Mouse (Mus musculus): ENCODE data around the gene Rubcn. TPM values are rescaled to one million over a fixed set of nuclear protein-coding genes. Genes with fewer than 3 reads are reported as not detected.

The Rubcn gene
- polyA plus RNA-seq, 1 experiment from 2014 or later: 24.2 TPM

DNA sequence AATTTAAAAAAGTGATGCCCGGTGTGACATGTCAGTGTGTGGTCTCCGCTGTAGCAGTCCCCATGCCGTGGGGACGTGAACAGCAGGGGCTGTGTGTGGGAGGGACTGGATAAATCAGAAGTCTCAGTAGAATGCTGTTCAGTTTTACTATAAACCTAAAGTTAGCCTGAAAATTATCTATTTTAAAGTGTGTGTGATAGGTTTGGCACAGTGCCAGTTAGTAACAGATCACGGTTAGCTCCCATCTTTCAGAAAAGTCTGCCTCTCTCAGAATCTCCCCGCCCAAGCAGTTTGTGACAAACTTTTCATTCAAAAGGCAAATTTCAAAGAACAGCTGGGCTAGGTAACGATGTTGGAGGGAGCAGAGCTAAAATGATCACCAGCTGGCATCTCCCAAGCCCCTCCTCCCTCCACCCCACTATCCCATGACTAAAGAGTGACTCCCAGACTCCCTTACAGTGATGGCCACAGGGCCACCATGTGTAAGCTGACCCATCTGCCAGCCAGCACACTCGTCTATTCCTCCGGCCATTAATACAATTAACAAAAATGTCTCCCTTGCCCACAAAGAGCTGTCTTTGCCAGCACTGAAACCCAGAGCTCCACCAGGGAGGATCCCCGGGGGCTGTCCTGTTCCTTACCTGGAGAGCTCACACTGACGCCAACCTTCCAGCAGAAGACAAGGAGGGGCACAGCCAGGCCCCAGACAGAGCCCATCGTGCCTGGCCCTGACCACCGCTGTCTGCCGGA lies 80.7 kb downstream of the Rubcn start:
- Histone ChIP-seq H3K4me3 (no peak overlapping the region), H3K4me1 (peaks cover 30% of the 10 kb centered on the region), H3K27me3 (replicated peaks) (peaks cover 8% of the 10 kb centered on the region; the same call in 1 of the 2 replicates), H3K36me3 (no peaks in the 10 kb centered on the region), H3K4me2 (no peak overlapping the region), H3K27ac (replicated peaks) (no peak overlapping the region), H3K9ac (no peak overlapping the region), H3K9me3 (no peaks in the 10 kb centered on the region; the same call in 1 of the 2 replicates)
- WGBS: 69% methylated on average over 14 of the region's 14 CpGs
- ATAC-seq (ENCODE audit: extremely low read depth, insufficient number of reproducible peaks, low FRiP score, low TSS enrichment): no peak; the same call in 1 of the 2 replicates

DNA sequence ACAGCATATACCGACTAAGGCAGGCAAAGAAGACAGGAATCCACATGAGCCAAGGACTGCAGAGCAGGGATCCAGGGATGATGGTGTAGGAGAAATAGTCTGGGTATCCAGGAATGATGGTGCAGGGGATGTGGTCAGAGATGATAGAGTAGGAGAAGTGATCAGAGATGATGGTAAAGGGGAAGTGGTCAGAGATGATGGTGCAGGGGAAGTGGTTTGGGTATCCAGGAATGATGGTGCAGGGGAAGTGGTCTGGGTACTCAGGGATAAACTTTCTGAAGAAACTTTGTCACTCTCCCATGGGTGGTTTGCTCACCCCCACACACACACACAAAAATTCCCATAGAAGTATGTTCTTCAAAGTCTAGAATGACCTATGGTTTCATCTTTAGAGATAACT lies 82.4 kb downstream of the Rubcn start:
- H3K9me3 ChIP-seq: no peaks in the 10 kb centered on the region; the same call in 1 of the 2 replicates
- no peak overlapping the region for H3K27ac ChIP-seq (replicated peaks)
- H3K9ac ChIP-seq: no peak overlapping the region
- no peak for ATAC-seq (ENCODE audit: extremely low read depth, insufficient number of reproducible peaks, low FRiP score, low TSS enrichment)
- no peaks in the 10 kb centered on the region for H3K36me3 ChIP-seq
- no peak overlapping the region for H3K4me3 ChIP-seq
- no peak overlapping the region for H3K4me2 ChIP-seq
- peaks cover 24% of the 10 kb centered on the region for H3K4me1 ChIP-seq
- H3K27me3 ChIP-seq (replicated peaks): peaks cover 8% of the 10 kb centered on the region; the same call in 1 of the 2 replicates
- WGBS: 72% methylated on average over 1 of the region's 1 CpGs

DNA sequence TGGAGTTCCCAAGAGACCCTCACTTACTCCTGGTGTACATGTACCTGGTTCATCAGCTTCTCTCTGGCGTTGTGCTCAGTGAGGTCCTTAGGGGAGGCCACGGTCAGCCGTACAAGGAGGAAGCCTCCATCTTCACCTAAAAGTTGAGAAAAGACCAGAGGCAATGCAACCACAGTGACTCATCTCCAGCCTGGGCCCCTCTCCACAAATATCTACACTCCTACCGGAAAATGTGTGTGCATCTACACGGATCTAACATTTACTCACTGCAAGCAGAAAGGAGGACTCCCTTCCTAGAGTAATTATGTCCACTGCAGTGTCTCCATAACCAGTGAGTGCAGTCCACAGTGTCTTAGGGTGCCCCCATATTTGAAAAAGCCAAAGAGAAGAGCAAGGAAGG lies 87.5 kb downstream of the Rubcn start:
- no peak for ATAC-seq (ENCODE audit: extremely low read depth, insufficient number of reproducible peaks, low FRiP score, low TSS enrichment)
- H3K4me1 ChIP-seq: peaks cover 10% of the 10 kb centered on the region
- H3K4me3 ChIP-seq: no peak overlapping the region
- no peak overlapping the region for H3K27ac ChIP-seq (replicated peaks)
- no peak overlapping the region for H3K9ac ChIP-seq
- no peaks in the 10 kb centered on the region for H3K36me3 ChIP-seq
- H3K27me3 ChIP-seq (replicated peaks): no peaks in the 10 kb centered on the region; the same call in 1 of the 2 replicates
- H3K4me2 ChIP-seq: no peak overlapping the region
- H3K9me3 ChIP-seq: no peaks in the 10 kb centered on the region
- 87% methylated on average over 5 of the region's 5 CpGs for WGBS

DNA sequence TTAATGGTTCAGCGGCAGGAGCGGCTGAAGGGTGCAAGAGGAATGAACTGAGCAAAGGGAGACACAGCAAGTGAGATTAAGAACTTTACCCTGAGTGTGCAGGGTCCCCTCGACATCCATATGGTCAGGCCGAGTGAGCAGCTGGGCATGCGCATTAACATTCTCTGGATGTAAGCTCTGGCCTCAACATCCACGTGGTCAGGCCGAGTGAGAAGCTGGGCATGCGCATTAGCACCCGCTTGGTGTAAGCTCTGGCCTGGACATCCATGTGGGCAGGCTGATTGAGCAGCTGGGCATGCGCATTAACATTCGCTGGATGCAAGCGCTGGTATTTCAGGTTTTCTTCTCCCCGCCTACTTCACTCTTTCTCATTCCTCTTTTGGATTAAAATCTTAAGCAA lies 92.7 kb downstream of the Rubcn start:
- WGBS: 77% methylated on average over 13 of the region's 13 CpGs
- no peak for ATAC-seq (ENCODE audit: extremely low read depth, insufficient number of reproducible peaks, low FRiP score, low TSS enrichment)
- Histone ChIP-seq H3K9me3 (no peaks in the 10 kb centered on the region), H3K27ac (replicated peaks) (no peak overlapping the region), H3K4me3 (no peak overlapping the region), H3K9ac (no peak overlapping the region), H3K4me2 (no peak overlapping the region), H3K27me3 (replicated peaks) (no peaks in the 10 kb centered on the region), H3K36me3 (no peaks in the 10 kb centered on the region), H3K4me1 (no peaks in the 10 kb centered on the region)

DNA sequence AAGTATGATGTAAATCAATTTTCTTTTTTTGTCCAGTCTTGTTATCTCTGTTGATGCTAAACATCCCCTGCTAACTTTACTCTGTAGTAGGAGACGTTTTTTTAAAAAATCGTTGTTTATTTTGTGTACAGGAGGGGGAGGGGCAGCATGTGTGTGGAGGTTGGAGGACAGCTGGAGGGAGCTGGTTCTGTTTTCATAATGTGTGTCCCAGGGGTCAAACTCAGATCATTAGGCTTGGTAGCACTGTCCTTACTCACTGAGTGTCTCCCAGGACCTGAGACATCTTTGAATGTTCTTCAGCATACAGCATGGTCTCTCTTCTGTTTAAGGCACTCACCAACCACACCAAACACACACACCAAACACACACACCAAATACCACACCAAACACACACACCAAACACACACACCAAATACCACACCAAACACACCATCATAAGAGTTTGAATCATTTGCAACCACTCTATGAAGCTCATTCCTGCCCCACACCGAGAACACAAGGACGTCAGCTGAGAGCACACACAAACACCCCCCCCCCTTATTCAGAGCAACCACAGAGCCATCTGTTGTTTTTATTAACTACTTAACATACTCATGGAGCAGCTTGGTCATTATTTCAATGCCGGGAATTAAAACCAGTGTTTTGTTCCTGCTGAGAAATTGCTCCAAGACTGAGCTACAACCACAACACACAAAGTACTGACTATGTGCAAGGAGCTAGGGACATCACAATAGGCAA lies 94.1 kb downstream of the Rubcn start:
- no peak overlapping the region for H3K4me2 ChIP-seq
- H3K9me3 ChIP-seq: no peaks in the 10 kb centered on the region
- no peak overlapping the region for H3K9ac ChIP-seq
- H3K36me3 ChIP-seq: no peaks in the 10 kb centered on the region
- no peak overlapping the region for H3K27ac ChIP-seq (replicated peaks)
- no peaks in the 10 kb centered on the region for H3K27me3 ChIP-seq (replicated peaks)
- no peak overlapping the region for H3K4me3 ChIP-seq
- H3K4me1 ChIP-seq: peaks cover 7% of the 10 kb centered on the region
- no peak for ATAC-seq (ENCODE audit: extremely low read depth, insufficient number of reproducible peaks, low FRiP score, low TSS enrichment)
- 54% methylated on average over 5 of the region's 5 CpGs for WGBS

DNA sequence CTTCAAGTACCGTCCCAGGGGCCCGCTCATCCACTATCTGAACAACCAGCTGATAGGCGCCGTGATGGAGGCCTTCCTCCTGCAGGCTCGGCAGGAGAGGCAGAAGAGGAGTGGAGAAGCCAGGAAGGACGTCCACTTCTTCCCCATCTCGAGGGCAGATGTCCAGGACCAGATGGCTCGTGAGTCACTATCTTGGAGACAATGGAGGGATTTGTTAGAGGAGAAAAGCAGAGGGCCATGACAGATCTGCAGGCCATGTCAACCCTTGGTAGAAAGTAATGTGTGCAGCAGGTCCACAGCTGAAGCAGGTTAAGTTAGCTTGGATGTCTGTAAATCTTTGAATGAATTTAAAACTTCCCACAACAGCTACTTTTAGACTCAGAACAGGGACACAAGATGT lies 98.6 kb downstream of the Rubcn start:
- 13% methylated on average over 8 of the region's 8 CpGs for WGBS
- Histone ChIP-seq H3K4me2 (0 out of 2 replicates have a peak overlapping the region, but pooled peaks have one; percentile 7), H3K27ac (replicated peaks) (no peak overlapping the region)

DNA sequence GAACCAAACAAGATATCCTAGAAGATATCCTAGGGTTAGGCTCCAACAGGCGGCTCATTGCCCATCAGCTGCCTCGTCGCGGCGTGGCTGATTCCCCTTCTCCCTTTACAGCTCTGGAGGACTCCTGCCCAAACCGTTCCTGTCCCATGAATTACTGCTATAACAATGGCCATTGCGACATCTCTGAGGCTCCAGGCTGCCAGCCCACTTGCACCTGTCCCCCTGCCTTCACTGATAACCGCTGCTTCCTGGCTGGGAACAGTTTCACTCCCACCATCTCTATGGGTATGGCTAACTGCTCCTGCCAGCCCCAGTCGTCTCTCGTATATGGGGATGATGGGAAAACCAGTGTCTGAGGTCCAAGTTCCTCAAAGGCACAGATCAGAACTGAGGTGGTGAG lies 100.9 kb downstream of the Rubcn start:
- Histone ChIP-seq H3K9ac (no peak overlapping the region), H3K27me3 (replicated peaks) (peaks cover 23% of the 10 kb centered on the region), H3K4me3 (no peak overlapping the region), H3K36me3 (no peaks in the 10 kb centered on the region), H3K4me1 (peaks cover 9% of the 10 kb centered on the region), H3K27ac (replicated peaks) (no peak overlapping the region), H3K4me2 (no peak overlapping the region), H3K9me3 (no peaks in the 10 kb centered on the region)
- WGBS: 66% methylated on average over 10 of the region's 10 CpGs
- ATAC-seq (ENCODE audit: extremely low read depth, insufficient number of reproducible peaks, low FRiP score, low TSS enrichment): no peak

More for the DNA sequence above, 98.6 kb downstream of the Rubcn start:
- no peaks in the 10 kb centered on the region for H3K9me3 ChIP-seq
- H3K4me3 ChIP-seq: no peak overlapping the region
- peaks cover 9% of the 10 kb centered on the region for H3K4me1 ChIP-seq
- H3K9ac ChIP-seq: no peak overlapping the region
- no peak for ATAC-seq (ENCODE audit: extremely low read depth, insufficient number of reproducible peaks, low FRiP score, low TSS enrichment)
- H3K27me3 ChIP-seq (replicated peaks): peaks cover 23% of the 10 kb centered on the region
- H3K36me3 ChIP-seq: no peaks in the 10 kb centered on the region

Other genes starting within 250 kb of the Rubcn start
- 7.1 and 8.7 TPM in 2 replicates for gene Tnk2, start 233.9 kb downstream of the Rubcn start, polyA plus RNA-seq (2015; fragmentation: Nextera tagmentation; extraction: Ambion mirVana)
- 0.21 TPM in 1 of 2 replicates, not detected in the other for gene Muc4, start 141.9 kb downstream of the Rubcn start, polyA plus RNA-seq (2015; fragmentation: Nextera tagmentation; extraction: Ambion mirVana)
- 0.06 and 0.20 TPM in 2 replicates for gene Muc20, start 80.3 kb downstream of the Rubcn start, polyA plus RNA-seq (2015; fragmentation: Nextera tagmentation; extraction: Ambion mirVana)
- not detected in 2 replicates for gene Smbd1, start 67.3 kb downstream of the Rubcn start, polyA plus RNA-seq (2015; fragmentation: Nextera tagmentation; extraction: Ambion mirVana)
- 102 and 116 TPM in 2 replicates for gene Fyttd1, start 266 bp downstream of the Rubcn start, polyA plus RNA-seq (2015; fragmentation: Nextera tagmentation; extraction: Ambion mirVana)
- 14.2 and 16.4 TPM in 2 replicates for gene Lrch3, start 36.3 kb upstream of the Rubcn start, polyA plus RNA-seq (2015; fragmentation: Nextera tagmentation; extraction: Ambion mirVana)
- 1.6 and 1.7 TPM in 2 replicates for gene Iqcg, start 178.5 kb upstream of the Rubcn start, polyA plus RNA-seq (2015; fragmentation: Nextera tagmentation; extraction: Ambion mirVana)
- gene Rpl35a, start 178.7 kb upstream of the Rubcn start, polyA plus RNA-seq (2015; fragmentation: Nextera tagmentation; extraction: Ambion mirVana): 652 and 689 TPM in 2 replicates
- gene Lmln, start 184.8 kb upstream of the Rubcn start, polyA plus RNA-seq (2015; fragmentation: Nextera tagmentation; extraction: Ambion mirVana): 2.2 and 3.5 TPM in 2 replicates